Mouse (Mus musculus): ENCODE measurements at regions not wholly inside any gene's neighbourhood (a gene's known extent, or its start where the extent isn't known, plus 50 kb on each side); places are given as distances from the start of the nearest gene placed in this dataset.
A peak's percentile ranks its signal among the peaks of the same experiment; 100 is the strongest.

DNA sequence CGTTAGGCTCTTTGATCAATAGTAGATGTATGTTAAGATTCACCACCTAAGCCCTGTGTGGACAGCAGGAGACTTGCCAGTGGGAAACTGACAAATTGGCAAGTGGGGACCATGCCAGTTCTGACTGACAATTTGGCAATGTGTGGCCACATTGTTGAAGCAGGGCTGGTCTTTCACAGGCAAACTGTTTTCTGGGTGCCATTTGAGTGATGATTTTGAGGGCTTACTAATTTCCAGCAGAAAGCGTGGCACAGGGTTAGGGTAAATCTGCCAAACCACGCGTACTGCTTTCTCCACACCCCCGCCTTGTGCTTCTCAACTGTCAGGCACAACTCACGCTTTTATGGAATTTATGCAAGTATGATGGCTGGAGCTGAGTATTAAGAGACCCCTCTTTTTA is 91.2 kb upstream of the Trpm3 start:
- no peak overlapping the region for H3K4me2 ChIP-seq (ENCODE audit: low read depth, low read length)
- H3K27ac ChIP-seq (ENCODE audit: low read depth): no peak overlapping the region
- 80% methylated on average over 6 of the region's 6 CpGs for WGBS
- H3K36me3 ChIP-seq (replicated peaks; ENCODE audit: control insufficient read depth, insufficient read depth, low read length): no peaks in the 10 kb centered on the region
- H3K4me3 ChIP-seq (ENCODE audit: low read depth, low read length): no peak overlapping the region
- H3K9ac ChIP-seq (replicated peaks; ENCODE audit: low read depth, low read length): no peak overlapping the region
- no peak for TF ChIP-seq EP300 (IDR thresholded peaks at IDR 0.05; ENCODE audit: low read depth)
- TF ChIP-seq CTCF (IDR thresholded peaks at IDR 0.05; ENCODE audit: low read depth): no peak
- ATAC-seq (ENCODE audit: insufficient read depth, low read depth) (no peak), DNase-seq (ENCODE audit: low spot score) (no peak)
- no peaks in the 10 kb centered on the region for H3K27me3 ChIP-seq (ENCODE audit: control insufficient read depth, insufficient read depth, low read length)
- H3K9me3 ChIP-seq (replicated peaks; ENCODE audit: control insufficient read depth, low read length): no peaks in the 10 kb centered on the region
- H3K4me1 ChIP-seq (ENCODE audit: control insufficient read depth, insufficient read depth): no peaks in the 10 kb centered on the region

DNA sequence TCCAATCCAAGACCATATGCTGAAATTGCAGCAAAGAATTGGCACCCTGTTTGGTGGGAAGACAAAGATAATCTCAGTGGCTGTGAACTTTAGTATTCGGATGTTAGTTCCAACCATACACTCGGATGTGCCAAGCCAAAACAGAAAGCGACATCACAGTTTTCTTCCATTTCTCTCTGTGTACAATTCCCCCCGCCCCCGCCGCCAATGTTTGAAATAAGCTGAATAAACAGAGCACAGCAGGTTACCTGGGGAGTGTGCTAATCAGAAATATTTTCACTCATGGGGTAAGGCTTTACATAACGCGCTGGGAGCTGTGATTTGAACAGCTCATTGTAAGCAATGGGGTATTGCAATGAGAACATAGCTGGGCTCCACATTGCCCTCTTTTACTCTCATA is 72.5 kb upstream of the Trpm3 start:
- H3K36me3 ChIP-seq (replicated peaks; ENCODE audit: control insufficient read depth, insufficient read depth, low read length): no peaks in the 10 kb centered on the region
- TF ChIP-seq EP300 (IDR thresholded peaks at IDR 0.05; ENCODE audit: low read depth) (no peak), CTCF (IDR thresholded peaks at IDR 0.05; ENCODE audit: low read depth) (no peak)
- DNase-seq (ENCODE audit: low spot score) (no peak), ATAC-seq (ENCODE audit: insufficient read depth, low read depth) (no peak)
- H3K27ac ChIP-seq (ENCODE audit: low read depth): no peak overlapping the region
- H3K4me1 ChIP-seq (ENCODE audit: control insufficient read depth, insufficient read depth): no peaks in the 10 kb centered on the region
- no peak overlapping the region for H3K4me2 ChIP-seq (ENCODE audit: low read depth, low read length)
- no peak overlapping the region for H3K4me3 ChIP-seq (ENCODE audit: low read depth, low read length)
- H3K27me3 ChIP-seq (ENCODE audit: control insufficient read depth, insufficient read depth, low read length): no peaks in the 10 kb centered on the region
- no peaks in the 10 kb centered on the region for H3K9me3 ChIP-seq (replicated peaks; ENCODE audit: control insufficient read depth, low read length)
- 75% methylated on average over 8 of the region's 8 CpGs for WGBS
- no peak overlapping the region for H3K9ac ChIP-seq (replicated peaks; ENCODE audit: low read depth, low read length)

DNA sequence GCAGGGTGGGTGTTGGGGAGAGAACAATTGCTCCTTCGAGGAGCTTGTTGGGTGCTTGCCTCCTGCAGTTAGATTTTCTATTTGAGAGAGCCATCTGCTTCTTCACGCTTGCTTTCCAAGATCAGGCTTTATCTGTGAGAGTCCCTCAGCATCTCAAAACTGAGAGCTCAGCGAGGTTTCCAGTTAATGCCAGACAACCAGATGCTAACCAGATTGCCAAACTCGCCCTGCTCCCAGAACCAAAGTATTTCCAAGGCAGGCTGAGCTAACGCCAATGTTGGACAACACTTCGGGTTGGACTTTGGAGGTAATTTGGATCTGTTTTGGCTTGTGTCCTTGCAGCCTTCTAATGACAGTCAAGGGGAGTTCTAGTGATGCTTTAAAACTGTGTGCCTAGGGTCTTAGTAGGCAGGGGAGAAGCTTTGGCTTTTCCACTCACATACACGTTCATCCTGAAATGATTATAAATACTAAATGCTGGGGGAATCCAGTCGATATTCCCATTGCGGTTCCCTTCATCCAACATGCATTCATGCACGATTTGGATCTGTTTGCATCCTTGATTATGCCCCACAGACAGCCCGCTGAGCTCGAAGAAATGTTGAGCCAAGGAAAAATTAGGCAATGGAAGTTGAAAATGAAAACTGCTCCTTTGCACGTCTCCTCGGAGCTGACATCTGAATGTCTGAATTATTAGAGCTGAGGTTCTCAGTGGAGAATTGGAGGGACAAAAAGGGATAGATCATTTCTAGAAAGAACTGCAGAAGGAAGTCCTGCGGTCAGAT is 68.4 kb upstream of the Trpm3 start:
- WGBS: 73% methylated on average over 15 of the region's 15 CpGs
- Histone ChIP-seq H3K36me3 (replicated peaks; ENCODE audit: control insufficient read depth, insufficient read depth, low read length) (no peaks in the 10 kb centered on the region), H3K27me3 (ENCODE audit: control insufficient read depth, insufficient read depth, low read length) (no peaks in the 10 kb centered on the region), H3K9ac (replicated peaks; ENCODE audit: low read depth, low read length) (no peak overlapping the region), H3K9me3 (replicated peaks; ENCODE audit: control insufficient read depth, low read length) (no peaks in the 10 kb centered on the region), H3K4me1 (ENCODE audit: control insufficient read depth, insufficient read depth) (no peaks in the 10 kb centered on the region), H3K4me3 (ENCODE audit: low read depth, low read length) (no peak overlapping the region), H3K27ac (ENCODE audit: low read depth) (no peak overlapping the region), H3K4me2 (ENCODE audit: low read depth, low read length) (no peak overlapping the region)
- TF ChIP-seq EP300 (IDR thresholded peaks at IDR 0.05; ENCODE audit: low read depth) (no peak), CTCF (IDR thresholded peaks at IDR 0.05; ENCODE audit: low read depth) (no peak)
- DNase-seq (ENCODE audit: low spot score) (no peak), ATAC-seq (ENCODE audit: insufficient read depth, low read depth) (no peak)

DNA sequence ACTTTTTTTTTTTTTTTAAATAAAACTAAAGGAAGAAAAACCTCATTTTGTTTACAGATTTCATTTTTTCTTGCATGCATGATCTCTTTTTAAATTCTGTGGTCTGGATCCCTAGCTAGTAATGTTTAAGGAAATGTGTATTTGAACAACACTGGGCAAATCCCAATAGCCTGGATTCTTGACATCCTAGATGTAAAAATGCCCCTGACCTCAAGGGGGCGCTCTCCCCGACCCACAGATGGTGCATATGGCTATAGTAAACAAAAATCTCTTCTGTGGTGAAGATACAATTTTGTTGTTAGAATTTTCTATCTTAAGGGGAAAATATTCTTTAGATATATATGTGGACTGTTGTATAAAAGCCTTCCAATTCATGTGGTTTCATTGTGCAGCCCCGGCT is 67.1 kb upstream of the Trpm3 start:
- no peak overlapping the region for H3K27ac ChIP-seq (ENCODE audit: low read depth)
- DNase-seq (ENCODE audit: low spot score): no peak
- H3K4me1 ChIP-seq (ENCODE audit: control insufficient read depth, insufficient read depth): no peaks in the 10 kb centered on the region
- H3K4me2 ChIP-seq (ENCODE audit: low read depth, low read length): no peak overlapping the region
- H3K36me3 ChIP-seq (replicated peaks; ENCODE audit: control insufficient read depth, insufficient read depth, low read length): no peaks in the 10 kb centered on the region
- TF ChIP-seq EP300 (IDR thresholded peaks at IDR 0.05; ENCODE audit: low read depth): no peak
- TF ChIP-seq CTCF (IDR thresholded peaks at IDR 0.05; ENCODE audit: low read depth): no peak
- no peaks in the 10 kb centered on the region for H3K9me3 ChIP-seq (replicated peaks; ENCODE audit: control insufficient read depth, low read length)
- 36% methylated on average over 3 of the region's 3 CpGs for WGBS
- no peaks in the 10 kb centered on the region for H3K27me3 ChIP-seq (ENCODE audit: control insufficient read depth, insufficient read depth, low read length)
- H3K4me3 ChIP-seq (ENCODE audit: low read depth, low read length): no peak overlapping the region
- ATAC-seq (ENCODE audit: insufficient read depth, low read depth): no peak
- H3K9ac ChIP-seq (replicated peaks; ENCODE audit: low read depth, low read length): no peak overlapping the region

DNA sequence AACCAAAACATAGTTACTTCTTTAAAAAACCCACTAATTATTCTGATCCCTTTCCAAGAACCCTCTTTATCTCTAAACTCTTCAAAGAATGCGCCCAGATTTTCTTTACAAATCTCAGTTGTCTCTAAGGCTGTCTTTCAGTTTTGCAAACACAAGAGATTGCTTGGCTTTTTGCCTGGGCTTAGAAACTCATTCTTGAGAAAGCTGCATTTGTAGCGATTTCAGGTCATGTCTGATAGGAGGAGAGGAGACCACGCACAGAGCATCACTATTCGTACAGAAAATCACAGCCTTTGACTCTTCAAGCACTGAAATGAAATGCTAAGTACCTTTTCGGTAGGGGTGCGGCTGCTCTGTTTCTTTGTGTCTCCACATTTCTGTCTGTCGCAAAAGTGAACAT is 64.8 kb upstream of the Trpm3 start:
- no peak overlapping the region for H3K4me3 ChIP-seq (ENCODE audit: low read depth, low read length)
- no peak overlapping the region for H3K27ac ChIP-seq (ENCODE audit: low read depth)
- no peak for TF ChIP-seq EP300 (IDR thresholded peaks at IDR 0.05; ENCODE audit: low read depth)
- TF ChIP-seq CTCF (IDR thresholded peaks at IDR 0.05; ENCODE audit: low read depth): no peak
- H3K4me1 ChIP-seq (ENCODE audit: control insufficient read depth, insufficient read depth): no peaks in the 10 kb centered on the region
- no peaks in the 10 kb centered on the region for H3K27me3 ChIP-seq (ENCODE audit: control insufficient read depth, insufficient read depth, low read length)
- no peak for ATAC-seq (ENCODE audit: insufficient read depth, low read depth)
- no peak overlapping the region for H3K4me2 ChIP-seq (ENCODE audit: low read depth, low read length)
- no peaks in the 10 kb centered on the region for H3K9me3 ChIP-seq (replicated peaks; ENCODE audit: control insufficient read depth, low read length)
- H3K9ac ChIP-seq (replicated peaks; ENCODE audit: low read depth, low read length): no peak overlapping the region
- 64% methylated on average over 7 of the region's 7 CpGs for WGBS
- no peaks in the 10 kb centered on the region for H3K36me3 ChIP-seq (replicated peaks; ENCODE audit: control insufficient read depth, insufficient read depth, low read length)
- peak; percentile 9 for DNase-seq (ENCODE audit: low spot score)

DNA sequence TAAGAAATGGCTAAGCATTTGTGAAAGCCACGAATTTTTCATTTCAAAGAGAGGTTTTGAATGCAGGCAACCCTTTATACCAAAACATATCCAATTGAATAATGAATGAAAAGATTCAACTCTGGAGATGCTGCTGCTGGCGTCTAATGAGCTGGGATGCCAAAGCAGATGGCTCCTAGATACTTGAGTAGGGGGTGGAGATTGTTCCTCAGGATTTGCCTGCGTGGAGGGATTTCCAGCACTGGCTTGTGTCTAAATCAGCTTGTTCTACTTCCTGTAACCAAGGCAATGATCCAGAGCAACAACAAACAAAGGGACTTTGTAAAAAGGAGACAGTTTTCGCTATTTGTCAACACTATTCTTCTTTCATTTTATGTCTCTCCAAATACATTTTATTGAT is 57.4 kb upstream of the Trpm3 start:
- no peak overlapping the region for H3K4me2 ChIP-seq (ENCODE audit: low read depth, low read length)
- no peaks in the 10 kb centered on the region for H3K4me1 ChIP-seq (ENCODE audit: control insufficient read depth, insufficient read depth)
- ATAC-seq (ENCODE audit: insufficient read depth, low read depth) (no peak), DNase-seq (ENCODE audit: low spot score) (no peak)
- no peaks in the 10 kb centered on the region for H3K36me3 ChIP-seq (replicated peaks; ENCODE audit: control insufficient read depth, insufficient read depth, low read length)
- no peaks in the 10 kb centered on the region for H3K27me3 ChIP-seq (ENCODE audit: control insufficient read depth, insufficient read depth, low read length)
- H3K9ac ChIP-seq (replicated peaks; ENCODE audit: low read depth, low read length): no peak overlapping the region
- no peak for TF ChIP-seq CTCF (IDR thresholded peaks at IDR 0.05; ENCODE audit: low read depth)
- TF ChIP-seq EP300 (IDR thresholded peaks at IDR 0.05; ENCODE audit: low read depth): no peak
- 39% methylated on average over 4 of the region's 4 CpGs for WGBS
- H3K27ac ChIP-seq (ENCODE audit: low read depth): no peak overlapping the region
- H3K9me3 ChIP-seq (replicated peaks; ENCODE audit: control insufficient read depth, low read length): no peaks in the 10 kb centered on the region
- no peak overlapping the region for H3K4me3 ChIP-seq (ENCODE audit: low read depth, low read length)

Data from heart, postnatal 0 days (tissue).